Mouse (Mus musculus) lung, postnatal 0 days (tissue): ENCODE measurements around the gene Col12a1.

ENCODE experiments used
- CTCF ChIP-seq: IDR thresholded peaks from 2 replicates; pipeline ENCODE4 v1.5.1; 2016; ENCODE audit warnings: antibody characterized with exemption, mild to moderate bottlenecking
- EP300 ChIP-seq: IDR thresholded peaks from 2 replicates; pipeline ENCODE4 v1.6.1; 2016; ENCODE audit warnings: antibody characterized with exemption, mild to moderate bottlenecking, control low read depth

GRCm38 (mm10) chr9:79600237-79600570 lies 118.4 kb downstream of the Col12a1 start:
- no peak for TF ChIP-seq CTCF
- no peak for TF ChIP-seq EP300
